Mouse (Mus musculus): ENCODE results near the gene Tmem205.

The Tmem205 gene

GRCm38 (mm10) chr9:21927208-21927753 lies at the start of gene Tmem205, which contains the start of gene Ccdc159:
TSS of gene Tmem205 (minus strand) at chr9:21927556.
TSS of gene Ccdc159 (plus strand) at chr9:21927471.
- DNase-seq (ENCODE audit: inconsistent ontology term): peak; percentile 97

- DNase-seq (ENCODE audit: inconsistent ontology term): no peak
These were observed 49.3 kb upstream of the Tmem205 start for GRCm38 (mm10) chr9:21976626-21977175.

DNA sequence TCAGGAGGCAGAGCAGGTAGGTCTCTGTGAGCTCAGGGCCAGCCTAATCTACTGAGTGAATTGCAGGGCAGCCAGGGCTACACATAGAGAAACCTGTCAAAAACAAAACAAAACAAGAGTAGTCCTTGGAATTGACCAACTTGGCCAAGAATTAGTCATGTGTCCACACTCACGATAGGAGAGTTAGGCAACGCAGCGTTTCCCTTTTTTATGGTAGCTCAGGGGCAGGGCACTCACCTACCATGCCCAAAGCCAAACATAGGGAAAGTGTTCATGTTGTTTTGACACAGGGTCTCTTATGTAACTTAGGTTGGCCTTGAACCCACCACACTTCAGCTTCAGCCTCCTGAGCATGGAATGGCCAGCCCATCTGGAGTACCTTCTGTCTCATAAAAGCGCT lies 41.9 kb upstream of the Tmem205 start:
- no peak for DNase-seq (ENCODE audit: inconsistent ontology term)

DNA sequence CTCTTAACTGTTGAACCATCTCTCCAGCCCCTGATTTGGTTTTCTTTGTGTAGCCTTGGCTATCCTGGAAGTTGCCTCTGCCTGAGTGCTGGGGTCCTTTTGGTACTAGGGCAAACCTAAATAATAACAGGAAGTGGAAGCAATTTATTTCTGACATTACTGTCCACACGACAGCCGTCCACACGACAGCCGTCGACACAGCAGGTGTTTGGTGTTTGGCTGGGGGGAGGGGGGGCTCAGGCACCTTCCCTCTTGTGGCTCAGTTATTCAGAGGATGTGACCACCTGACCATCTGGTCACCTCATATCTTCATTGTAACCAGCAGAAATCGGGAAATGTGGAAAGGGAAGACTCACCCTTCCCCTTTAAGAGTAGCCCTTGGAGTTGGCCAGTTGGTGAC lies 41.5 kb upstream of the Tmem205 start:
- no peak for DNase-seq (ENCODE audit: inconsistent ontology term)

DNA sequence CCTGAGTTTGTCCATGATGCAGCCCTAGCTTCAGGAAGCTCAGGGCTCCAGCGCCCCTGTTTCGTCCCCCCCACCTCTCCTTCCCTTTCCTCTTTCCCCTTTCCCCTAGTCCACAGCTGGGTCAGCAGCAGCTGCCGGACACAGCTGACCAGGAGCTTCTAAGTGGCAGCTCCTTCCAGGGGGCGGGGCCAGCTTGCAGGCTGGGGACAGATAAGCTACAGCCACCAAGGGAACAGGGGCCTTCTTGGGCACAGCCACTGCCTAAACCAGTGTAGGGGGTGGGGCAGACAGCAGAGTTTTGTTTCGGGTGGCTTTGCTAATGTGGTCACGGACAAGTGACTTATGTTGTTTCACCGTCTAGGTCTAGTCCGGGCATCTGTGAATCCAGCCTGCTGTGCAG lies 36.1 kb upstream of the Tmem205 start, which contains the start of gene Epor:
Gene Epor, minus strand, starts transcription at position 90 of the 400 bp plus-strand sequence.
- DNase-seq (ENCODE audit: inconsistent ontology term): no peak

GRCm38 (mm10) chr9:21962416-21963059 lies 35.2 kb upstream of the Tmem205 start:
- DNase-seq (ENCODE audit: inconsistent ontology term): peak; percentile 74

DNA sequence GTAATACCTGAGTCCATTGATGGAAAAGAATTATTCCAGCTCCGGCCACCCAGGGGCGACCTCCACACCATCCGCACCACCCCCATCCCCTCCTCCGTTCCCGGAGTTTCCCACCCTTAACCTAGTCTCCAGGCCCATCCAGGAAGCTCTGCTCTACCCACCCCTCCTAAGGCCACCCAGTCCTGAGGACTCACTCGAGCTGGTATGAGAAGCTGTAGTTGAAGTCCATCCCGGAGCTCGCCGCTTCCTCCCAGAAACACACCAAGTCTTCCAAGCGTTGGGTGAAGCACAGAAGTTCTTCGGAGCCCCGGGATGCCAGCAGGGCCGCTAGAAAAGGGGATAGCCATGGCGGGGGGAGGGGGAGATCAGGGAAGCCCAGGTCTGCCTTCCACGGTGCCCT lies 34.7 kb upstream of the Tmem205 start:
- peak; percentile 6 for DNase-seq (ENCODE audit: inconsistent ontology term)

GRCm38 (mm10) chr9:21961366-21961980 lies 34.1 kb upstream of the Tmem205 start:
- peak; percentile 19 for DNase-seq (ENCODE audit: inconsistent ontology term)

DNA sequence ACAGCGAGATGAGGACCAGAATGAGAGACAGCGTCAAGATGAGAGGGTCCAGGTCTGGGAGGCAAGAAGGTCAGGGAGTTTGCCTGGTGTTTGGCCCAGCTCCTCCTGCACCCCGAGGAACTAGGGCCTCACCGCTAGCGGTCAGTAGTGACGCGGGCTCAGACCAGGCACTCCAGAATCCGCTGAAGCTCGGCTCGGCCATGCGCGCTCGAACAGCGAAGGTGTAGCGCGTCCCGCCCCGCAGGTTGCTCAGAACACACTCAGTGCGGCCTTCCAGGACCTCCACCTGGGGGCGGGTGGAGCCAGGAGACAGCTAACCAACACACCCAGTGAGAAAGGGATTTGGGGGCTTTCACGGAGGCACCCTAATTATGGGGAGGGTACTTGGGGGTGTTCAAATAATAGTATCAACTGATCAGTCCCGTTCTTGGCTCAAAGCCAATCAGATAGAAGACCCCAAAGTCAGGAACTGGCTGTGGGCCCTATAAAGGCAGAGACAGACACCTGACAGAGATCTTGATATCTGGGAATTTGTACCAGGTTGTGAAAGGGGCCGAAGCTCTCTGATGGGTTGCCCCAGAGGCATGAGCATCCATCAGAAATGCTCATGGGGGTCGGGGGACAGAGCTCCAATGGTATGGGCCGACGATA lies 33.3 kb upstream of the Tmem205 start:
- DNase-seq (ENCODE audit: inconsistent ontology term): no peak

- DNase-seq (ENCODE audit: inconsistent ontology term): peak; percentile 35
These were observed 32.8 kb upstream of the Tmem205 start for GRCm38 (mm10) chr9:21960135-21960534.

- DNase-seq (ENCODE audit: inconsistent ontology term): no peak
These were observed 31.9 kb upstream of the Tmem205 start for GRCm38 (mm10) chr9:21959244-21959643.

GRCm38 (mm10) chr9:21958372-21958771 lies 31.0 kb upstream of the Tmem205 start:
- DNase-seq (ENCODE audit: inconsistent ontology term): no peak

- DNase-seq (ENCODE audit: inconsistent ontology term): peak; percentile 97
These were observed 28.4 kb upstream of the Tmem205 start, which contains the start of gene Swsap1 for GRCm38 (mm10) chr9:21955570-21956281. TSS of gene Swsap1 (plus strand) at chr9:21955755.

GRCm38 (mm10) chr9:21955225-21955569 lies 27.8 kb upstream of the Tmem205 start:
- no peak for DNase-seq (ENCODE audit: inconsistent ontology term)

DNA sequence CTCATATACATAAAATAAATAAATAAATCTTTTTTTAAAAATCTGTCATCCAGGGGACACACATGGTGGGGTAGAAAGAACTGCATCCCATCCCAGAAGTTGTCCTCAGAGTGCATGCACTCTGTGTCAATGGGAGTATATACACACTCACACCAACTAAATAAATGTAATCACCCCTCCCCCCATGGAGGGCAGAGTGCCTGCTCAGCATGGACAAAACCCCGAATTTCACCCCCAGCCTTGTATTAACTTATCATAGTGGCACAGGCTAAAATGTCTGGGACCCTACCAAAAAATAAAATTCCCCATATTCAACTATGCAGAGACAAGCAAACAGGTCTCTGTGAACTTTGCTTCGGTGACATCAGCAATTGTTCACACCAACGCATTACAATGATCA lies 27.3 kb upstream of the Tmem205 start:
- DNase-seq (ENCODE audit: inconsistent ontology term): no peak

DNA sequence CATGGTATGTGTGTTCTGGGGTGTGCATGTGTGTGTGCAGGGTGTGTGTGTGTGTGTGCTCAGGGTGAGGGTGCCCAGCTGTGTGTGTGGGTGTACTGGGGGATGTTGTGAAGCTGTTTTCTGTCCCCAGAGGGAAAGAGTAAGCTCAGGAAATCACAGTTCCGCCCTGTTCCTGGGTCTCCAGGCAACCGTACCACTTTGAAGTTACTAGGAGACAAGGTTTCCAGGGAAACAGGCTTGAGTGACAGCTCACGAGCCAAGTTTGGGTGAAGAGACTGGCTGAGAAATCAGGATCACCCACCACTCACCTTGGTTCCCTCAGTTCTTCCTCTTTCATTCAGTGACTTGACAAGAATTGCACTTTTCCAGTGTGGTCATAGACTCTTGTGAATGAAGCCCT lies 26.2 kb upstream of the Tmem205 start:
- no peak for DNase-seq (ENCODE audit: inconsistent ontology term)

- no peak for DNase-seq (ENCODE audit: inconsistent ontology term)
These were observed 24.6 kb upstream of the Tmem205 start for GRCm38 (mm10) chr9:21951977-21952376.

GRCm38 (mm10) chr9:21950322-21950721 lies 23.0 kb upstream of the Tmem205 start:
- DNase-seq (ENCODE audit: inconsistent ontology term): peak; percentile 47

- no peak for DNase-seq (ENCODE audit: inconsistent ontology term)
These were observed 21.4 kb upstream of the Tmem205 start for GRCm38 (mm10) chr9:21948790-21949189.

- no peak for DNase-seq (ENCODE audit: inconsistent ontology term)
These were observed 20.8 kb upstream of the Tmem205 start for GRCm38 (mm10) chr9:21948146-21948545.

DNA sequence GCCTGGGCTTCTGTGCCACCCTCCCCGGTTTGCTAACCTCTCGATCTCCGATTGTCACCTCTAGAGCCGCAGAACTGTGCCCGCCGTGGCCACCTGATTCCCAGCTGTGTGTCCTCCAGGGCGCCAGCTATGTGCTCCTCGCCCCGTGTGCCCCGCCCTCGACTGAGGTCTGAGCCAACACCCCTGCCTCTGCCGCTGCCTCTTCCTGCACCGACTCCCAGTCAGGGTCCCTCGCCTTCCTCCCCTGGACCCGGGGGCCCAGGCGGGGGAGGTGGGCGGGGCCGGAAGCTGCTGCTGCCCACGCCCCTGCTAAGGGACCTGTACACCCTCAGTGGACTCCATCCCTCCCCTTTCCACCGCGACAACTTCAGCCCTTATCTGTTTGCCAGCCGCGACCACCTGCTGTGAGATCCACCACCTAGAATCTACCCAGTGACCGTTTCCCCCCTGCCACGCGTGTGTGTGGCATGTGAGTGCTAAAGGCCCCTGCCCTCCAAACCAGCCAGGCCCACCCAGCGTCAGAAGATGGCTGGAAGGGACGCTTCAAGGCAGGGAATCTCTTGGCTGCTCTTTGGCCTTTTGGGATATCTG lies 20.3 kb upstream of the Tmem205 start:
- DNase-seq (ENCODE audit: inconsistent ontology term): no peak
